Mouse (Mus musculus): ENCODE data around the gene 4933427I04Rik. TPM values are rescaled to one million over a fixed set of nuclear protein-coding genes. Genes with fewer than 3 reads are reported as not detected.

4933427I04Rik gene
- total and polyA plus RNA-seq, 3 experiments: not detected

- peak overlapping the region; percentile 85 to 96 for H3K4me3 ChIP-seq (ENCODE audit: control insufficient read depth in 1 of 2, insufficient read depth in 1 of 2, low read depth in 2 of 2, low read length in 2 of 2)
Measured at GRCm38 (mm10) chr4:123905126-123905668, 45.7 kb downstream of the 4933427I04Rik start.

DNA sequence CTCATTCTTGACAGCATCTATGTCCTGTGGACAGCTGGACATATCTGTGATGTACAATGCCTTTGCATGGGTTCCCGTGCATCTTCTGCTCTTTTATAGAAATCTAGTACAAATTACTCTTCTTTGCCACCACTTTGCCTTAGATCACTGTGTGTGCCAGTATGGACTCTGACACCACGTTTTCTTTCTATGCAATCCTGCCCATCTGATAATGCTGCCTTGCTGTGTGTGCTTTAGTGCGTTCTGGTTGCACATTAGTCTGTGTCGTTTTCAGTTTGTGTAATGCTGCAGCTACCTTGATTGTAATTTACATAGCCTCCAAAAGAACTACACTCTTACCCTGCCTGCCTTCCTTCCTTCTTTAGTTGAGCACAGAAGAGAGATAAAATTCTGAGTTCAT, 52.0 kb downstream of the 4933427I04Rik start:
- Histone ChIP-seq H3K9ac (ENCODE audit: control insufficient read depth, low read depth, low read length, poor library complexity, severe bottlenecking) (no peak overlapping the region), H3K79me2 (ENCODE audit: control insufficient read depth, insufficient read depth, low read length, poor library complexity) (peaks cover 34% of the 10 kb centered on the region), H3K36me3 (ENCODE audit: control insufficient read depth in 1 of 2, insufficient read depth in 2 of 2, low read length in 2 of 2) (peaks cover 6 to 25% of the 10 kb centered on the region in 2 experiments), H3K9me3 (replicated peaks; ENCODE audit: insufficient read depth, low read length) (no peaks in the 10 kb centered on the region), H3K27ac (ENCODE audit: control insufficient read depth, low read depth, low read length) (no peak overlapping the region), H3K4me1 (ENCODE audit: control insufficient read depth in 1 of 2, insufficient read depth in 2 of 2, low read length in 2 of 2) (peaks cover 0 to 7% of the 10 kb centered on the region in 2 experiments; a peak in 1 of 4 replicates), H3K4me3 (ENCODE audit: control insufficient read depth in 1 of 2, insufficient read depth in 1 of 2, low read depth in 2 of 2, low read length in 2 of 2) (no peak overlapping the region), H3K27me3 (ENCODE audit: control insufficient read depth in 1 of 2, insufficient read depth in 2 of 2, low read length in 2 of 2) (no peaks in the 10 kb centered on the region)
- no peak for DNase-seq (ENCODE audit: low read depth, low spot score)
- no peak for TF ChIP-seq HCFC1 (IDR thresholded peaks at IDR 0.05; ENCODE audit: low read depth, low read length)
- TF ChIP-seq BHLHE40 (IDR thresholded peaks at IDR 0.05; ENCODE audit: borderline replicate concordance, low read depth, low read length): no peak
- TF ChIP-seq RCOR1 (IDR thresholded peaks at IDR 0.05; ENCODE audit: low read depth, low read length): no peak
- no peak for TF ChIP-seq ZNF384 (IDR thresholded peaks at IDR 0.05; ENCODE audit: low read depth, low read length)
- TF ChIP-seq TAL1 (IDR thresholded peaks at IDR 0.05; ENCODE audit: low read length): no peak

More at GRCm38 (mm10) chr4:123905126-123905668, 45.7 kb downstream of the 4933427I04Rik start:
- H3K9ac ChIP-seq (ENCODE audit: control insufficient read depth, low read depth, low read length, poor library complexity, severe bottlenecking): peak overlapping the region; percentile 93
- H3K36me3 ChIP-seq (ENCODE audit: control insufficient read depth in 1 of 2, insufficient read depth in 2 of 2, low read length in 2 of 2): peaks cover 0 to 20% of the 10 kb centered on the region in 2 experiments; a peak in 2 of 4 replicates
- DNase-seq (ENCODE audit: low read depth, low spot score): peak; percentile 67
- no peaks in the 10 kb centered on the region for H3K9me3 ChIP-seq (replicated peaks; ENCODE audit: insufficient read depth, low read length)
- H3K4me1 ChIP-seq (ENCODE audit: control insufficient read depth in 1 of 2, insufficient read depth in 2 of 2, low read length in 2 of 2): peaks cover 4% of the 10 kb centered on the region in 2 experiments; a peak in 3 of 4 replicates
- TF ChIP-seq MAZ (IDR thresholded peaks at IDR 0.05; ENCODE audit: low read depth, low read length) (0 out of 2 replicates have a peak, but pooled peaks have one; percentile 30), UBTF (IDR thresholded peaks at IDR 0.05; ENCODE audit: borderline replicate concordance, insufficient read depth, low read depth, low read length) (no peak), NRF1 (IDR thresholded peaks at IDR 0.05; ENCODE audit: insufficient read depth, low read depth, low read length, poor library complexity, severe bottlenecking) (peak; percentile 62)
- H3K79me2 ChIP-seq (ENCODE audit: control insufficient read depth, insufficient read depth, low read length, poor library complexity): peaks cover 23% of the 10 kb centered on the region
- no peaks in the 10 kb centered on the region for H3K27me3 ChIP-seq (ENCODE audit: control insufficient read depth in 1 of 2, insufficient read depth in 2 of 2, low read length in 2 of 2)
- peak overlapping the region; percentile 48 for H3K27ac ChIP-seq (ENCODE audit: control insufficient read depth, low read depth, low read length)

DNA sequence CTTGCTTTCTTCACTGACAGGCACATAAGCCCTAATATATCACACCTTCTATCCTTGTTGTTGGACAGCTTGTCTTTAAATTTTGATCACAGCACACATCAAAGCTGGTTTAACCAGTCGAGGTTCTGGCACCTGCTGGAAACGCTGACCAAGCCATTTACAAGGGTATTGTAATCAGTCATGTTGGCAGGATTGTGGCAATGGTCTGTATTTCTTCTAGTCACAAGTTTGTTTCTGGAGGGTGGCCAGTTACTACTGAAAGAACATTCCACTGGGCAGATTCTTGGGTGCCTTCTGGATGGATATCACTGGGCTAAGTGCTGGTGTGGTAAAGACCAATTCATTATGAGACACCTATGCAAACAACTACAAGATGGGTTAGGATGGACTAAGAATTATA, 53.0 kb downstream of the 4933427I04Rik start:
- Histone ChIP-seq H3K4me3 (ENCODE audit: control insufficient read depth in 1 of 2, insufficient read depth in 1 of 2, low read depth in 2 of 2, low read length in 2 of 2) (no peak overlapping the region), H3K79me2 (ENCODE audit: control insufficient read depth, insufficient read depth, low read length, poor library complexity) (peaks cover 35% of the 10 kb centered on the region), H3K27ac (ENCODE audit: control insufficient read depth, low read depth, low read length) (no peak overlapping the region), H3K9ac (ENCODE audit: control insufficient read depth, low read depth, low read length, poor library complexity, severe bottlenecking) (no peak overlapping the region), H3K27me3 (ENCODE audit: control insufficient read depth in 1 of 2, insufficient read depth in 2 of 2, low read length in 2 of 2) (no peaks in the 10 kb centered on the region), H3K9me3 (replicated peaks; ENCODE audit: insufficient read depth, low read length) (no peaks in the 10 kb centered on the region), H3K36me3 (ENCODE audit: control insufficient read depth in 1 of 2, insufficient read depth in 2 of 2, low read length in 2 of 2) (peaks cover 6 to 17% of the 10 kb centered on the region in 2 experiments), H3K4me1 (ENCODE audit: control insufficient read depth in 1 of 2, insufficient read depth in 2 of 2, low read length in 2 of 2) (peaks cover 0 to 7% of the 10 kb centered on the region in 2 experiments; a peak in 1 of 4 replicates)
- no peak for DNase-seq (ENCODE audit: low read depth, low spot score)
- TF ChIP-seq ZMIZ1 (IDR thresholded peaks at IDR 0.05; ENCODE audit: low read depth, low read length) (no peak), CTCF (IDR thresholded peaks at IDR 0.05 in 2 of 3, conservative IDR thresholded peaks at IDR 0.05 in 1 of 3; ENCODE audit: control insufficient read depth in 1 of 3, insufficient read depth in 1 of 3, low read depth in 2 of 3, low read length in 3 of 3, poor library complexity in 1 of 3, severe bottlenecking in 1 of 3) (no peak), GATA1 (IDR thresholded peaks at IDR 0.05; ENCODE audit: low read depth, low read length) (no peak), CHD2 (IDR thresholded peaks at IDR 0.05; ENCODE audit: low read length) (no peak), TAL1 (IDR thresholded peaks at IDR 0.05; ENCODE audit: low read length) (no peak)

Other genes starting within 250 kb of the 4933427I04Rik start
- 60.8 and 64.6 TPM in 2 replicates for gene Macf1, start 175.3 kb upstream of the 4933427I04Rik start, total RNA-seq (2012; rRNA removed)
- gene Macf1, start 175.3 kb upstream of the 4933427I04Rik start, polyA plus RNA-seq (2012; ENCODE audit: insufficient read depth in 1 of 2, insufficient read length in 2 of 2, low read depth in 1 of 2, low replicate concordance in 2 of 2, missing spikeins in 1 of 2): 10 to 100 TPM; 18.5 to 71.4 TPM
- 230 and 252 TPM in 2 replicates for gene Ndufs5, start 141.5 kb upstream of the 4933427I04Rik start, total RNA-seq (2012; rRNA removed)
- 100 to 1,000 TPM in 1 of 2 experiments, not detected in 1; 155 TPM for gene Ndufs5, start 141.5 kb upstream of the 4933427I04Rik start, polyA plus RNA-seq (2012; ENCODE audit: insufficient read depth in 1 of 2, insufficient read length in 2 of 2, low read depth in 1 of 2, low replicate concordance in 2 of 2, missing spikeins in 1 of 2)
- 52.9 and 53.3 TPM in 2 replicates for gene Akirin1, start 109.3 kb upstream of the 4933427I04Rik start, total RNA-seq (2012; rRNA removed)
- 10 to 100 TPM in 1 of 2 experiments, not detected in 1; 46.3 TPM for gene Akirin1, start 109.3 kb upstream of the 4933427I04Rik start, polyA plus RNA-seq (2012; ENCODE audit: insufficient read depth in 1 of 2, insufficient read length in 2 of 2, low read depth in 1 of 2, low replicate concordance in 2 of 2, missing spikeins in 1 of 2)
- not detected in 2 replicates for gene Rhbdl2, start 71.8 kb upstream of the 4933427I04Rik start, total RNA-seq (2012; rRNA removed)
- not detected for gene Rhbdl2, start 71.8 kb upstream of the 4933427I04Rik start, polyA plus RNA-seq (2012; ENCODE audit: insufficient read depth in 1 of 2, insufficient read length in 2 of 2, low read depth in 1 of 2, low replicate concordance in 2 of 2, missing spikeins in 1 of 2)
- gene Mycbp, start 45.2 kb downstream of the 4933427I04Rik start, total RNA-seq (2012; rRNA removed): 50.6 and 54.2 TPM in 2 replicates
- gene Mycbp, start 45.2 kb downstream of the 4933427I04Rik start, polyA plus RNA-seq (2012; ENCODE audit: insufficient read depth in 1 of 2, insufficient read length in 2 of 2, low read depth in 1 of 2, low replicate concordance in 2 of 2, missing spikeins in 1 of 2): 10 to 100 TPM in 1 of 2 experiments, not detected in 1; 86.6 TPM
- gene Rragc, start 57.8 kb downstream of the 4933427I04Rik start, total RNA-seq (2012; rRNA removed): 19.5 and 21.0 TPM in 2 replicates
- 10 to 100 TPM in 1 of 2 experiments, not detected in 1; 36.6 TPM for gene Rragc, start 57.8 kb downstream of the 4933427I04Rik start, polyA plus RNA-seq (2012; ENCODE audit: insufficient read depth in 1 of 2, insufficient read length in 2 of 2, low read depth in 1 of 2, low replicate concordance in 2 of 2, missing spikeins in 1 of 2)
- gene 4930535I16Rik, start 58.3 kb downstream of the 4933427I04Rik start, total RNA-seq (2012; rRNA removed): 1.3 and 2.1 TPM in 2 replicates
- gene 4930535I16Rik, start 58.3 kb downstream of the 4933427I04Rik start, polyA plus RNA-seq (2012; ENCODE audit: insufficient read depth in 1 of 2, insufficient read length in 2 of 2, low read depth in 1 of 2, low replicate concordance in 2 of 2, missing spikeins in 1 of 2): not detected